Mouse (Mus musculus): ENCODE data around the gene Vmn2r58. TPM values are rescaled to one million over a fixed set of nuclear protein-coding genes. Genes with fewer than 3 reads are reported as not detected.
"Not testable (repeated sequence)": the region's sequence is repeated elsewhere in the genome, so short reads cannot be mapped to it uniquely, and the experiment has no call there.

The Vmn2r58 gene
- not detected in 2 replicates for polyA plus RNA-seq (2015; fragmentation: Nextera tagmentation; extraction: Ambion mirVana)

DNA sequence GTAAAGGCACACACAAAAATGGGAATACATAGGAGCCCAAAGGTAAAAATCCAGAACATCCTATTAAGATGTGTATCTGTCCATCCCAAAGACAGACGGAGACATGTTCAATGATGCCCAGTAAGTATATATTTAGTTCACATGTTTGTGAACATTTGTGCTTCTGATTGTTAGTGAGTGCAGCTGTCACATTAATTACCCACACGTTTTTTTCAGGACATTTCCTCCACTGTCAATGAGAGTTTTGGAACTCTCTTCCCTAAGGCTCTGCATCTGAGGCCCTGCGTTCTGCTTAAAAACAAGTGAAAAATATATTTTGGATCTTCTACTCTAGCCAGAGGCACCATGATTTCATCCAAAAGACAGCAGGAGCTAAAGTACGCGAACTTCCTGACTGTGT, at the start of gene Vmn2r58:
Gene Vmn2r58 (minus strand): TSS at position 101 of the 400 bp plus-strand sequence.
- not testable (repeated sequence) for ATAC-seq; H3K9ac ChIP-seq (replicated peaks; ENCODE audit: low read depth); H3K4me3 ChIP-seq (ENCODE audit: low read depth, low read length); H3K4me1 ChIP-seq (ENCODE audit: insufficient read depth, low read depth, low read length); H3K36me3 ChIP-seq (ENCODE audit: insufficient read depth, low read length); DNase-seq (ENCODE audit: low spot score); H3K27ac ChIP-seq (ENCODE audit: low read length); H3K4me2 ChIP-seq (replicated peaks; ENCODE audit: low read depth, low read length); H3K9me3 ChIP-seq (ENCODE audit: low read length); H3K27me3 ChIP-seq (replicated peaks; ENCODE audit: insufficient read depth, low read length)
- WGBS, result 66% methylated on average over 5 of the region's 5 CpGs

Other genes starting within 250 kb of the Vmn2r58 start
- 5.5 and 6.7 TPM in 2 replicates for gene Zfp788, start 239.5 kb downstream of the Vmn2r58 start, polyA plus RNA-seq (2015; fragmentation: Nextera tagmentation; extraction: Ambion mirVana)
- gene Vmn2r59, start 186.3 kb upstream of the Vmn2r58 start, polyA plus RNA-seq (2015; fragmentation: Nextera tagmentation; extraction: Ambion mirVana), result not detected in 2 replicates
- gene Vmn2r60, start 235.1 kb upstream of the Vmn2r58 start, polyA plus RNA-seq (2015; fragmentation: Nextera tagmentation; extraction: Ambion mirVana), result not detected in 2 replicates

All from lung, postnatal 0 days (tissue).